Mouse (Mus musculus): ENCODE measurements around the gene Angptl6. TPM values are rescaled to one million over a fixed set of nuclear protein-coding genes. Genes with fewer than 3 reads are reported as not detected.

Gene Angptl6
- polyA plus RNA-seq, 1 experiment from 2014 or later, result 5.5 TPM

DNA sequence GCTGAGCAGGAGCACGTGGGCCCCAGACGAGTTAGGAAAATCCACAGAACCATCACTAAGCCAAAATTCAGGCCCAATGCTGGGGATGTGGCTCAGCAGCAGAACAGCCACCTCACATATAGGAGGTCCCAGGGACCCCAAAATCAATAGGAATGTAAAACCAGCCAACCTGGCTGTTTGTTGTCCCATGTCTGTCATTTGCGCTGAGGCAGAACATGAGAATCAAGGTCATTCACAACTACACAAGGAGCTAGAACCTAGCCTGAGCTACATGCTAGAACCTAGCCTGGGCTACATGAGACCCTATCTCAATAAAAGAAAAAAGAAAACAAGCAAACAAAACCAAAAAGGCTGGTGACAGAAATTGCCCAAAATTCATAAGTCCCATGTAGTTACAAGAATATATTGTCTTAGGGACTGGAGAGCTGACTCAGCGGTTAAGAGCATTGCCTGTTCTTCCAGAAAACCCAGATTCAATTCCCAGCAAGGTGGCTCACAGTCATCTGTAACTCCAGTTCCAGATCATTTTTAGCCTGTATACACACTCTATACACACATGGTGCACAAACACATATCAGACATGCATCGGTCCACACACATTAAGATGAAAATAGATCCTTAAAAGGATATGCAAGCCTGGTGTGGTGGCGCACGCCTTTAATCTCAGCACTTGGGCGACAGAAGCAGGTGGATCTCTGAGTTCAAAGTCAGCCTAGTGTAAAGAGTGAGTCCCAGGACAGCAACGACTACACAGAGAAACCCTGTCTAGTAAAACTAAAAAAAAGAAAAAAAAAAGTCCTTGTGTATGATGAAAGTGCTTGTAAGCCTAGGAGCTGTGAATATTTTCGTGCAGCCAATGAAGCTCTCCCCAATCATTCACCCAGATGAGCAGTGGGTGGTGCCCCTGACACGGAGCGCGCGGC is 2.1 kb downstream of the Angptl6 start:
- 35% methylated on average over 14 of the region's 14 CpGs for WGBS
- Histone ChIP-seq H3K4me2 (replicated peaks) (peak overlapping the region; percentile 61), H3K9me3 (replicated peaks) (no peaks in the 10 kb centered on the region), H3K4me3 (peak overlapping the region; percentile 37), H3K9ac (no peak overlapping the region), H3K36me3 (no peaks in the 10 kb centered on the region), H3K27ac (no peak overlapping the region; the same call in 1 of the 2 replicates), H3K4me1 (peaks cover 2% of the 10 kb centered on the region; the same call in 1 of the 2 replicates), H3K27me3 (no peaks in the 10 kb centered on the region)
- ATAC-seq (ENCODE audit: low FRiP score), result peak; percentile 23; the same call in 1 of the 2 replicates

DNA sequence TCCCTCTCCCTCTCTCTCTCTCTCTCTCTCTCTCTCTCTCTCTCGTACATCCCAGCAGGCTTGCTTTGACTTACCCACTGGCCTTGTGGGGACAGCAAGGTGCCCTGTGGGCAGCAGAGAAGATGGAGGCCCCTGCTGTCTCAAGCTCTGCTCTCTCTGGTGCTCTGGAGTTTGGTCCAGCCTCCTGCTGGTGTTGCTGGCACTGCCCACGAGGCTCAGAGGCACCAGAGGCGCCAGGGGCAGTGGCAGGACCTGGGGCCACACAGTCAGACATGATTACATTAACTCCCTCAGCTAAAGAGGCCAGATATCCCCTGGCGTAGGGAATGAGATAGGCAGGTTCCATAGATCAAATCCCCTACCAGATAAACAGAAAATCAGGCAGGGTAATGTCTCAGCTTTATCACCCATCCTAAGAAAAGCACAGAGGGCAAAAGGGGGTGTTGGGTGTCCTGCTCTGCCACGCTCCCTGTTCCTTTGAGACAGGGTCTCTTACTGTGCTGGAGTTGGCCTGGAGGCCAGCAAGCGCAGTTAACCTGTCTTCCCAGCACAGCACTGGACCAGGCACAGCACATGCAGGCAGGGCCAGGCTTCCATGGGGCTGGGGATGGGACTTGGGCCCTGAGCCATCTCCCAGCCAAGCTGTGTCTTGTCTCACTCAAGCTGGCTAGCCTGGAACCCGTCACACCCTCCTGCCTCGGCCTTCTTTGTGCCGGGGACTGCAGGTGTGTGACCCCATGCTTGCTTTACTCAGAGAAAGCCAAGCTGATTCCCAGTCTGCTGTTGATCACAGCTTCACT is 3.0 kb downstream of the Angptl6 start:
- Histone ChIP-seq H3K27me3 (no peaks in the 10 kb centered on the region), H3K4me3 (no peak overlapping the region), H3K9me3 (replicated peaks) (no peaks in the 10 kb centered on the region), H3K4me1 (peaks cover 2% of the 10 kb centered on the region; the same call in 1 of the 2 replicates), H3K9ac (no peak overlapping the region), H3K4me2 (replicated peaks) (no peak overlapping the region), H3K27ac (no peak overlapping the region), H3K36me3 (no peaks in the 10 kb centered on the region)
- ATAC-seq (ENCODE audit: low FRiP score), result no peak
- 68% methylated on average over 8 of the region's 9 CpGs for WGBS

DNA sequence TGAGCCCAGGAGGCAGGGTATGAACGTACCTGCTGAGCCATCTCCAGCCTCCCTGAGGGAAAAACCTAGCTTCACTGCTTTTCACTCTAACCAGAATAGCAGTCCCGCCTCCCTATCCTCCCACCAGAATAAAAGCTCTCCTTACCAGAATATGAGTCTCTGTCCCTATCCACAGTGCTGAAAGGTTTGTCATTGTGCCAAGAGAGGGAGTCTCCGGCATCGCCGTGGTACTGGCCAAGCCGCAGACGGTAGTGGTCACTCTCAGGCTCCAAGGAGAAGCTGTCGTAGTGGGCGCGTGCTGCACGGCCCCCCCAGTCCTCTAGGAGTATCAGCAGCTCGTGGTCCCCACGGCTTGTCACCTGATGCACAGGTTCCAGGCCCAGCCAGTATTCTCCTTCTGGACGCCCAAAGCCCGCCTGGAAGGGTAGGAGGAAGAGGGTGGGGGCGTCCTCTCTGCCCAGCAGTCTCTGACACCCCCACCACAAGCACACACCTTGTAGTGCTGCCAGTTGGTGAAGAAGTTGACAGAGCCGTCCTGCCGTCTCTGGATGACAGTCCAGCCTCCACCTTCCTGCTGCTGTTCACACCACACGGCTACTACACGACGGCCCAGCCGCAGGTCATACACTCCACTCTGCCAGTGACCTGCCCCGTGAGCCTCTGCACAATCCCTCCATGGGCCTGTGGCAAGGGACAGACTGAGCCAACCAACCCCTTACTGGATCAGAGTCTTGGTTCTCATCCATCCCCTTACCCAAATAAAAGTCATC is 4.3 kb downstream of the Angptl6 start:
- 65% methylated on average over 23 of the region's 23 CpGs for WGBS
- Histone ChIP-seq H3K4me1 (peaks cover 2% of the 10 kb centered on the region; the same call in 1 of the 2 replicates), H3K9ac (no peak overlapping the region), H3K27ac (no peak overlapping the region), H3K9me3 (replicated peaks) (no peaks in the 10 kb centered on the region), H3K36me3 (no peaks in the 10 kb centered on the region), H3K4me3 (no peak overlapping the region), H3K27me3 (peaks cover 9% of the 10 kb centered on the region), H3K4me2 (replicated peaks) (no peak overlapping the region)
- no peak for ATAC-seq (ENCODE audit: low FRiP score)

DNA sequence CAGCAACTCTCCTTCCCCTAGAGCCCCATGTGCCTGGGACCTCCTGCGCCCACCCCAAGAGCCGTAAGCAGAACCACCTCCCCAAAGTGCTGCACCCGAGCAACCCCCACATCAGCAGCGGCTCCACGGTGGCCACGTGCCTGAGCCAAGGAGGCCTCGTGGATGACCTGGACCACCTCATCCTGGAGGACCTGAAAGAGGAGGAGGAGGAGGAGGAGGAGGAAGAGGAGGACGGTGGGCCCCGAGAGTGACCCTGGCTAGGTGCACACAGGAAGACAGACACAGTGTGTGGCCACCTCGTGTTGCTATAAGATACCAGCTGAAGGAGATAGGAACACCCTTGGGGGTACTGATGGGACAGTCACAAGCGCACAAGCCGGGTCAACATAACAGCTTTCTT is 6.0 kb downstream of the Angptl6 start:
- 90% methylated on average over 12 of the region's 12 CpGs for WGBS
- H3K36me3 ChIP-seq, result no peaks in the 10 kb centered on the region
- H3K9ac ChIP-seq, result no peak overlapping the region
- no peaks in the 10 kb centered on the region for H3K9me3 ChIP-seq (replicated peaks)
- H3K27ac ChIP-seq, result no peak overlapping the region
- H3K4me1 ChIP-seq, result peaks cover 2% of the 10 kb centered on the region; the same call in 1 of the 2 replicates
- ATAC-seq (ENCODE audit: low FRiP score), result no peak
- peaks cover 25% of the 10 kb centered on the region for H3K27me3 ChIP-seq
- H3K4me3 ChIP-seq, result no peak overlapping the region
- no peak overlapping the region for H3K4me2 ChIP-seq (replicated peaks)

DNA sequence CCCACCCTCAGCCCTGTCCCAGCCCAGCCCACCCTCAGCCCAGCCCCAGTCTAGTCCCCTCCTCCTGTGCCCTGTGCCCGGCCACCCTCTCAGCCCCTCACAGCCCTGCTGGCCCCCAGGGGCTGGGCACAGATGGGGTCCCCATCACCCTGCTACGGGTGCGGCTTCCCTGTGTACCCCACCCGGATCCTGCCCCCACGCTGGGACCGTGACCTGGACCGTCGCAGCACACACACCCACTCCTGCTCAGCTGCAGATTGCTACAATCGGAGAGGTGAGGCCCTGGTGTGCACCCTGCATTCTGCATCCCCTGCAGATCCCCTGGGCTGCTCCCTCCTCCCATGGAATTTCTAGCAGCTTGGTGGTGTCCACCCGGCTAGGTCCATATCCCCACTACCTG is 6.5 kb downstream of the Angptl6 start:
- WGBS, result 92% methylated on average over 10 of the region's 10 CpGs
- H3K9ac ChIP-seq, result no peak overlapping the region
- no peaks in the 10 kb centered on the region for H3K36me3 ChIP-seq
- no peak overlapping the region for H3K4me3 ChIP-seq
- H3K9me3 ChIP-seq (replicated peaks), result no peaks in the 10 kb centered on the region
- peaks cover 30% of the 10 kb centered on the region for H3K27me3 ChIP-seq
- H3K27ac ChIP-seq, result no peak overlapping the region
- peaks cover 2% of the 10 kb centered on the region; the same call in 1 of the 2 replicates for H3K4me1 ChIP-seq
- no peak overlapping the region for H3K4me2 ChIP-seq (replicated peaks)
- ATAC-seq (ENCODE audit: low FRiP score), result no peak

DNA sequence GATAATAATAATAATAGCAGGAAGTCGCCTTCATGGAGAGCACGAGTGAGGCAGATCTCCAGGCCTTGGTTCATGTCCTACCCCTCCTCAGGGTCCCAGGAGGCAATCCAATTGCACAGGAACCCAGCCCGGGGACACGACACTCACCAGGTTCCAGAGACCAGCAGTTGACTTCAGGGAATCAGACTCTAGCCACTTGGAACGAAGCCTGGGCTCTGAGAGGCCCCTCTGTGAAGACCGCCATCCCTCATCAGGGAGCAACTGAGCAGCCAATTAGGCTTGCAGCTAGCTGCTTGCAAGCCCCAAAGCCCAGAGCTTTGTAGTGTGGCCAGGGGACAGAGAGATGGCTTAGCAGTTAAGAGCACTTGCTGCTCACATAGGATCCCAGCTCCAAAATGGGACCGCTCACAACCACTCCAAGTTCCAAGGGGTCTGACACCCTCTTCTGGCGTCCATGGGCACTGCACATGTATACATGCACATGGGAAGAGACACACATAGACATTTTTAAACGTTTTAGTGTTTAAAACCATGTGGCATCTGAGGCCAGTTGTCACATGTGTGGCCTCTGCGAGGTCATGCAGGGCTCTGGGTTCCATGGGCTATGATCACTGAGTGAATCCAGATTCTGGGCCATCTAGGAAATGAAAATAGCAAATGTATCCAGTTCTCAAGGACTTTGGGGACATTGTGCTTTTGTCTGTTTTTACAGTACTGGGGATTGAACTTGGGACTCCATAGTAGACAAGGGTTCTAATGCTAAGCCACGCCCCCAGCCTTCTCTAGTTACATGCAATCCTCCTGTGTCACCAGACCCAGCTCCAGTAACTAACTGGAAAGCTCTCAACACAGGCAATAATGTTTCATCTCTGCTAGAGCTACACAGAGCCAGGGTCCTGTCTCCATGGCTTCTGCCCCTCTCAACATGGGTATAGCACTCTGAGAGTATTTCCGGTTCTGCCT is 9.0 kb downstream of the Angptl6 start:
- Histone ChIP-seq H3K27me3 (peaks cover 53% of the 10 kb centered on the region), H3K27ac (no peak overlapping the region), H3K4me3 (no peak overlapping the region), H3K4me1 (no peaks in the 10 kb centered on the region), H3K4me2 (replicated peaks) (no peak overlapping the region), H3K9me3 (replicated peaks) (no peaks in the 10 kb centered on the region), H3K9ac (no peak overlapping the region), H3K36me3 (no peaks in the 10 kb centered on the region)
- WGBS, result 80% methylated on average over 12 of the region's 12 CpGs
- ATAC-seq (ENCODE audit: low FRiP score), result no peak

DNA sequence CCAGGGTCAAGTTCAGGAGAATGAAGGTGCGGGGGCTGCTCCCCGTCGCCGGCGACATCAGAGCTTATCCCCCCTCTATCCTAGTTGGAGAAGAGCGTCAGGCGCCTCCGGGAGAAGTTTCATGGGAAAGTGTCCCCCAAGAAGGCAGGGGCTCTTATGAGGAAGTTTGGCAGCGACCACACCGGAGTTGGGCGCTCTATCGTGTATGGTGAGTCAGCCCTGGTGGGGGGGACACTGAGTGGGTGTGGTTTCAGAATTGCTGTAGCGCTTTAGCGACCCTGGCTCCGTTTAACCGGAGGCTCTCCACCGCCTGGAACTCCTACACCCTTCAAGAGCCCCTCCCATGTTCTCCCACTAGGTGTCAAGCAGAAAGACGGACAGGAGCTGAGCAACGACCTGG is 10.3 kb downstream of the Angptl6 start:
- Histone ChIP-seq H3K27me3 (peaks cover 53% of the 10 kb centered on the region), H3K9me3 (replicated peaks) (no peaks in the 10 kb centered on the region), H3K4me2 (replicated peaks) (peak overlapping the region; percentile 39), H3K4me3 (peak overlapping the region; percentile 23), H3K9ac (no peak overlapping the region), H3K36me3 (no peaks in the 10 kb centered on the region), H3K27ac (no peak overlapping the region), H3K4me1 (no peaks in the 10 kb centered on the region)
- ATAC-seq (ENCODE audit: low FRiP score), result no peak
- 8% methylated on average over 19 of the region's 19 CpGs for WGBS

DNA sequence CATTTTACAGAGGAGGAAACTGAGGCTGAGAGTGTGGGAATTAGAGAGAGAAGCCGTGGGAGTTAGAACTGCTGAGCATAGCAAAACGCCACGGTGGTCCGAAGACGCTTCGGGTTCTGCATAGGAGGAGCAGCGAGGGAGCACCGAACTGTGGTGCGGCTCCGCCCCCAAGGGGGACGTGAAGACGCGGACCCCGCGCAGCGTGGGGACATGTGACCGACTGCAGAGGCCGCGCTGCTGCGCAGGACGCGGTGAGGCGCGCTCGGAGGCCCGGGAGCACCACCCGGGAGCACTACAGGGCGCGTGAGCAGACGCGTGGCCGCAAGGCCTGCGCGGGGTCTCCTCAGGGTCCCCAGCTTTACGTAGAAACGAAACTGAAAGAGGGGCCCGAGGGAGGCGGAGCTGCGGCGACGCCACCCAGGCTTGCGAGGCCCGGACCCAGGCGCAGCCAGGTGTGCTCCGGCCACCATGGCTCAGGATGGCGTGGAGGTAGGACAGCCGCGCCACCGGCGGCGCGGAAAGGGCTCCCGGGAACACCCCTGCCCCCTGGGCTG is 11.0 kb downstream of the Angptl6 start, which contains the start of gene A230050P20Rik:
A230050P20Rik (plus strand) TSS at position 195 of the 554 bp plus-strand sequence.
- Histone ChIP-seq H3K27ac (no peak within 1 kb of the TSS), H3K4me3 (peak within 1 kb of the TSS; percentile 23), H3K9ac (no peak within 1 kb of the TSS), H3K9me3 (replicated peaks) (no peaks in the 10 kb centered on the region), H3K36me3 (no peaks in the 10 kb centered on the region), H3K4me1 (no peaks in the 10 kb centered on the region), H3K27me3 (peaks cover 53% of the 10 kb centered on the region), H3K4me2 (replicated peaks) (peak within 1 kb of the TSS; percentile 39)
- WGBS, result 11% methylated on average over 51 of the region's 53 CpGs
- ATAC-seq (ENCODE audit: low FRiP score), result no peak

DNA sequence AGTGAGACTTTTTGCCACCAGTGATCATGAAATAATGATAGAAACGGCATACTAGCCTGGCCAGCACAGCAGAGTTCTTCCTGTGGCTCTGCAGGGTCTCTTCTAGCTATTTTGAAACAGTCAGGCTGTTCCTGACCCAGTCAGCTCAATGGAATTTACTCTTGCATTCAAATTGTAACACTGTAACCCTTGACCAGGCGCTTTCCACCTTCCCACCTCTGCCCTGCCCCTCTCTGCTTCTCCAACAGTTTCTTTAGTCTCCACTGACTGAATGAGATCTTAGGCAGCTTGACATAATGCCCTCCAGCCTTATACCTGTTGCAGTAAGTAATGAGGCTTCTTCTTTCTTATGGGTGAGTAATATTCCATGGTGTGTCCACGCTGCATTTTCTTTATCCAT is 12.6 kb downstream of the Angptl6 start:
- Histone ChIP-seq H3K4me2 (replicated peaks) (no peak overlapping the region), H3K4me1 (no peaks in the 10 kb centered on the region), H3K27ac (no peak overlapping the region), H3K36me3 (no peaks in the 10 kb centered on the region), H3K9me3 (replicated peaks) (no peaks in the 10 kb centered on the region), H3K9ac (no peak overlapping the region), H3K4me3 (no peak overlapping the region), H3K27me3 (peaks cover 53% of the 10 kb centered on the region)
- ATAC-seq (ENCODE audit: low FRiP score), result no peak
- WGBS, result 60% methylated on average over 3 of the region's 3 CpGs

DNA sequence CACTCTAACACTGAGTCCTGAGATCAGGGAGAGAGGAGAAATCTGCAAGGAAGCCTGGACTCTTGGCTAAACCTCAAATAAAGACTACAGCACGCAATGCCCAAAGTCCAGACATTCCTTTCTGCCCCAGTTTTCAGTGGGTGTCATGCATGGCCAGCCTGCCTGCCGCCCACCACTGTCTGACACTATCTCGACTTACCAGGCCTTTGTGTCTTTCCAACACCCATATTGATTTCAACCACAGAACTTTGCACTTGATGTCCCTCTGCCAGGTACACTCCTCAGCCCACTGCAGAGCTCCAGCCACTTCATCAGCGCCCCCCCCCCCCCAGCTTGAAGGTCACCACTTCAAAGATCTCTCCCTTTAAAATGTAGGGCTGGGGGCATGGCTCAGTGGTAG is 17.3 kb downstream of the Angptl6 start:
- Histone ChIP-seq H3K9ac (no peak overlapping the region), H3K4me1 (no peaks in the 10 kb centered on the region), H3K27me3 (peaks cover 21% of the 10 kb centered on the region), H3K9me3 (replicated peaks) (no peaks in the 10 kb centered on the region), H3K4me3 (no peak overlapping the region), H3K4me2 (replicated peaks) (no peak overlapping the region), H3K27ac (no peak overlapping the region), H3K36me3 (no peaks in the 10 kb centered on the region)
- WGBS, result 65% methylated on average over 4 of the region's 4 CpGs
- ATAC-seq (ENCODE audit: low FRiP score), result no peak

DNA sequence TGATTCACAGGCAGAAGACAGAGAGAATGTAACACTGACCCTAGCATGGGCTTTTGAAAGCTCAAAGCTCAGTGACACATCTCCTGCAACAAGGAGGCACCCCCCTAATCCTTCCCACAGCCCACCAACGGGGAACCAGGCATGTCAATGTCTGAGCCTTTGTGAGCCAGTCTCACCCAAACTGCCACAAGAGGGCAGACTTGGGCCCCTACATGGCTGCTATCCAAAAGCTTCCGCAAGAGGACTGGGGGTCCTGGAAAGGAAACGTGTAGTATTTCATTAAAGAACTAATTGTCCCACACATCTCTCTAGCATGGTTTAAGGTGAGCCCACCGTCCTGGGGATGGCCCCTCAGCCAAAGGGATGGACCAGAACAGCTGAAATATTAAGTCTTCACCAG is 17.7 kb downstream of the Angptl6 start:
- Histone ChIP-seq H3K27me3 (peaks cover 17% of the 10 kb centered on the region), H3K27ac (no peak overlapping the region), H3K4me3 (no peak overlapping the region), H3K36me3 (no peaks in the 10 kb centered on the region), H3K4me2 (replicated peaks) (no peak overlapping the region), H3K9me3 (replicated peaks) (no peaks in the 10 kb centered on the region), H3K9ac (no peak overlapping the region), H3K4me1 (no peaks in the 10 kb centered on the region)
- no peak for ATAC-seq (ENCODE audit: low FRiP score)
- 19% methylated on average over 4 of the region's 4 CpGs for WGBS

Measured in hindbrain, embryonic 12.5 days (tissue).